Mouse (Mus musculus) brain, adult 2 months (tissue): Measurements from ENCODE around the gene Acvr1b.
A peak's percentile ranks its signal among the peaks of the same experiment; 100 is the strongest.

Experiments used
- DNase-seq: peaks from one replicate; pipeline ENCODE4 v3.0.0; 2011; ENCODE audit warnings: low read depth, low spot score

The Acvr1b gene

GRCm38 (mm10) chr15:101173421-101174211, at the start of gene Acvr1b:
TSS of gene Acvr1b (plus strand) at chr15:101174067.
- peak; percentile 95 for DNase-seq

- DNase-seq, result no peak
Measured at GRCm38 (mm10) chr15:101125561-101125960, 48.3 kb upstream of the Acvr1b start.

GRCm38 (mm10) chr15:101126876-101127544, 46.9 kb upstream of the Acvr1b start:
- no peak for DNase-seq

- DNase-seq, result no peak
Measured at GRCm38 (mm10) chr15:101128181-101129089, 45.4 kb upstream of the Acvr1b start, which contains the start of gene Acvrl1. TSS of gene Acvrl1 (plus strand) at chr15:101128522.

- DNase-seq, result no peak
Measured at GRCm38 (mm10) chr15:101129412-101129811, 44.5 kb upstream of the Acvr1b start.

GRCm38 (mm10) chr15:101131498-101131897, 42.4 kb upstream of the Acvr1b start:
- DNase-seq, result no peak

GRCm38 (mm10) chr15:101132041-101132440, 41.8 kb upstream of the Acvr1b start:
- no peak for DNase-seq

- no peak for DNase-seq
Measured at GRCm38 (mm10) chr15:101132761-101133160, 41.1 kb upstream of the Acvr1b start.

- DNase-seq, result no peak
Measured at GRCm38 (mm10) chr15:101133993-101134704, 39.7 kb upstream of the Acvr1b start.

- no peak for DNase-seq
Measured at GRCm38 (mm10) chr15:101135405-101135804, 38.5 kb upstream of the Acvr1b start.

GRCm38 (mm10) chr15:101137455-101137854, 36.4 kb upstream of the Acvr1b start:
- DNase-seq, result no peak

GRCm38 (mm10) chr15:101138675-101139074, 35.2 kb upstream of the Acvr1b start:
- DNase-seq, result no peak

GRCm38 (mm10) chr15:101139885-101140284, 34.0 kb upstream of the Acvr1b start:
- DNase-seq, result peak; percentile 37

- no peak for DNase-seq
Measured at GRCm38 (mm10) chr15:101140587-101140986, 33.3 kb upstream of the Acvr1b start.

- DNase-seq, result no peak
Measured at GRCm38 (mm10) chr15:101141061-101141541, 32.8 kb upstream of the Acvr1b start.

- no peak for DNase-seq
Measured at GRCm38 (mm10) chr15:101142672-101143071, 31.2 kb upstream of the Acvr1b start.

GRCm38 (mm10) chr15:101143494-101143893, 30.4 kb upstream of the Acvr1b start:
- peak; percentile 53 for DNase-seq

- DNase-seq, result no peak
Measured at GRCm38 (mm10) chr15:101144176-101144575, 29.7 kb upstream of the Acvr1b start.

GRCm38 (mm10) chr15:101144779-101145178, 29.1 kb upstream of the Acvr1b start:
- DNase-seq, result no peak

GRCm38 (mm10) chr15:101145424-101146099, 28.3 kb upstream of the Acvr1b start:
- peak; percentile 97 for DNase-seq
